Mouse (Mus musculus) mammary gland, adult 2 months (tissue): Measurements from ENCODE around the gene Cmtm5. TPM values are rescaled to one million over a fixed set of nuclear protein-coding genes. Genes with fewer than 3 reads are reported as not detected.

ENCODE experiments used
- polyA plus RNA-seq: library from polyadenylated mRNA; depleted of rRNA; stranded (reverse); fragments of >200 nt; gene quantifications from 2 replicates; pipeline ENCODE4 v1.2.3, GENCODE M21; 2012; ENCODE audit warnings: low replicate concordance; rRNA removed

Cmtm5 gene
- polyA plus RNA-seq = 2.3 and 6.9 TPM in 2 replicates

GRCm38 (mm10) chr14:54935904-54936830 lies at the start of gene Cmtm5:
TSS of gene Cmtm5 (plus strand) at chr14:54936261.

DNA sequence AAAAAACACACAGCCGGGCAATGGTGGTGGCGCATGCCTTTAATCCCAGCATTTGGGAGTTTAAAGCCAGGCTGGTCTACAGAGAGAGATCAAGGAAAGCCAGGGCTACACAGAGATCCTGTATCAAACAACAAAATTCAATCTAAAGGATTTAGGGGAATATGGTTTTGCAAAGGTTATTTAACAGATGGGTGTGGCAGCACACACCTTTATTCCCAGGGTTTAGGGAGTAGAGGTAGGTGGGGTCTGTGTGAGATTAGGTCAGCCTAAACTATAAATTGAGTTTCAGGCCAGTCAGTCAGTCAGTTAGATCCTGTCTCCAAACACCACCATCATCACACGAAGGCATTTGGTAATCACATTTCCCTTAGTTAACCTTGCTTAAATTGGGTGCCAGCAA lies 43.9 kb upstream of the Cmtm5 start, which contains the start of gene Pabpn1:
TSS of gene Pabpn1 (plus strand) at position 301 of the 400 bp plus-strand sequence.

GRCm38 (mm10) chr14:54912886-54913285 lies 23.2 kb upstream of the Cmtm5 start, which contains the start of gene Slc22a17:
TSS of gene Slc22a17 (minus strand) at chr14:54913132.

GRCm38 (mm10) chr14:54925349-54926342 lies 10.4 kb upstream of the Cmtm5 start, which contains the start of gene Efs:
TSS of gene Efs (minus strand) at chr14:54926126.

DNA sequence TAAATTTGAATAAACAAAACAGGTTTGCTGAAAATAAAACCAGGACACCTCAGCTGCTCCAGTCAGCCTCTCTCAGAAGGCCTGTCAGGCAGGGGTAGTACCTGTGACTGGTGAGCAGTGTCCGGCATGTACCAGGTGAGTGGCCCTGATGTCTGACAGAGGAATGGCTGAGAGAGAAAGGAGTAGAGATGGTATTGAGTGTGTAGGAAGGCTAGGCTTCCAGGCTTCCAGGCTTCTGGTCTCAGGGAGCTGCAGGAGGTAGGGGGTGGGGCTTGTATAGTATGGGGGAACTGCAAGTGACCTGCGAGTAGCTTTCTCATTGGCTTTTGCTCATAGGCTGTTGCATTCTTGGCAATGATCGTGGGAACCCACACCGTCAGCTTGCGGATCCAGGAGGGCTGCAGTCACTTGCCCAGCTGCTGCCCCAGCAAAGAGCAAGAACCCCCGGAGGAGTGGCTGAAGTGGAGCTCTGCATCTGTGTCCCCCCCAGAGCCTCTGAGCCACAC lies 3.4 kb upstream of the Cmtm5 start, which contains the start of gene Il25:
TSS of gene Il25 (plus strand) at position 51 of the 506 bp plus-strand sequence.

GRCm38 (mm10) chr14:54966320-54966977 lies 30.4 kb downstream of the Cmtm5 start, which contains the start of gene Myh6:
TSS of gene Myh6 (minus strand) at chr14:54966927.

DNA sequence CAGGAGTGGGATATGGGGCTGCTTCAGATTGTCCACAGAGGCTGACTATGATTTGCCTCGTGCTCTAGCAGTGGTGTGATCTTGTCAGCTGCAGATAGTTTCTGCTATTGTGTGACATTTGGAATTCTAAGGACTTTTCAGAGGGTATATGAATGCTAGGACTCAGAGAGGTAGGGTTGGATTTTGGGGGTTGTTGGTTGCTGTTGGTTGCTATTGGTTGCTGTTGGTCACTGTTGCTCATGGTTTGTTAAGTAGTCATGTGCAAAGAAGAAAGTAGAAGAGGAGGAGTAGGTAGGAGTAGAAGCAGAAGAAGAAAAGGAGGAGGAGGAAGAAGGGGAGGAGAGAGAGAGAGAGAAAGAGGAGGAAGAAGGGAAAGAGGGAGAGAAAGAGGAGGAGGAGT lies 40.6 kb downstream of the Cmtm5 start, which contains the start of gene Gm17428:
TSS of gene Gm17428 (plus strand) at position 301 of the 400 bp plus-strand sequence.

Other genes with a start within 250 kb of the Cmtm5 start
- 122 and 125 TPM in 2 replicates for gene Acin1, start 249.3 kb upstream of the Cmtm5 start, polyA plus RNA-seq
- 0.06 and 0.12 TPM in 2 replicates for gene Gm29776, start 237.4 kb upstream of the Cmtm5 start, polyA plus RNA-seq
- gene Cebpe, start 224.1 kb upstream of the Cmtm5 start, polyA plus RNA-seq = 2.1 and 3.1 TPM in 2 replicates
- 11.6 and 16.1 TPM in 2 replicates for gene Slc7a8, start 154.3 kb upstream of the Cmtm5 start, polyA plus RNA-seq
- gene Rnf212b, start 122.1 kb upstream of the Cmtm5 start, polyA plus RNA-seq = 0.29 TPM in 1 of 2 replicates, not detected in the other
- 3.5 and 9.6 TPM in 2 replicates for gene Homez, start 65.3 kb upstream of the Cmtm5 start, polyA plus RNA-seq
- gene Ppp1r3e, start 58.7 kb upstream of the Cmtm5 start, polyA plus RNA-seq = 17.4 and 39.2 TPM in 2 replicates
- gene Bcl2l2, start 52.9 kb upstream of the Cmtm5 start, polyA plus RNA-seq = 42.9 and 50.7 TPM in 2 replicates
- 24.7 TPM in 1 of 2 replicates, not detected in the other for gene Gm20521, start 52.8 kb upstream of the Cmtm5 start, polyA plus RNA-seq
- gene Pabpn1, start 43.8 kb upstream of the Cmtm5 start, polyA plus RNA-seq = 73.7 and 152 TPM in 2 replicates
- 75.6 and 107 TPM in 2 replicates for gene Slc22a17, start 23.1 kb upstream of the Cmtm5 start, polyA plus RNA-seq
- gene Efs, start 10.1 kb upstream of the Cmtm5 start, polyA plus RNA-seq = 38.0 and 58.4 TPM in 2 replicates
- gene Il25, start 3.6 kb upstream of the Cmtm5 start, polyA plus RNA-seq = not detected in 2 replicates
- 0.48 and 0.62 TPM in 2 replicates for gene Myh6, start 30.7 kb downstream of the Cmtm5 start, polyA plus RNA-seq
- gene Gm17428, start 40.7 kb downstream of the Cmtm5 start, polyA plus RNA-seq = not detected in 2 replicates
- gene Myh7, start 58.4 kb downstream of the Cmtm5 start, polyA plus RNA-seq = 0.02 and 0.57 TPM in 2 replicates
- 9.4 and 15.2 TPM in 2 replicates for gene Ngdn, start 79.2 kb downstream of the Cmtm5 start, polyA plus RNA-seq
- gene Zfhx2, start 156.1 kb downstream of the Cmtm5 start, polyA plus RNA-seq = 1.1 and 3.8 TPM in 2 replicates
- 6.1 and 7.8 TPM in 2 replicates for gene Thtpa, start 158.5 kb downstream of the Cmtm5 start, polyA plus RNA-seq
- gene Ap1g2, start 170.3 kb downstream of the Cmtm5 start, polyA plus RNA-seq = 58.4 TPM in 2 replicates
- 0.39 and 0.56 TPM in 2 replicates for gene Jph4, start 180.7 kb downstream of the Cmtm5 start, polyA plus RNA-seq